Mouse (Mus musculus): ENCODE results near the gene Gm428.
"Not testable (repeated sequence)": the region's sequence is repeated elsewhere in the genome, so short reads cannot be mapped to it uniquely, and the experiment has no call there.

DNA sequence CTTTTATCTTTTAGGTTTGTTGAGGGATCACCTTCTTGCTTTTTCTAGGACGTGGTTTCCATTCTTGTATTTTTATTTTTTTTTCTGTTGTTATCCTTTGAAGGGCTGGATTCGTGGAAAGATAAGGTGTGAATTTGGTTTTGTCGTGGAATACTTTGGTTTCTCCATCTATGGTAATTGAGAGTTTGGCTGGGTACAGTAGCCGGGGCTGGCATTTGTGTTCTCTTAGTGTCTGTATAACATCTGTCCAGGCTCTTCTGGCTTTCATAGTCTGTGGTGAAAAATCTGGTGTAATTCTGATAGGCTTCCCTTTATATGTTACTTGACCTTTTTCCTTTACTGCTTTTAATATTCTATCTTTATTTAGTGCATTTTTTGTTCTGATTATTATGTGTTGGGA is 21.5 kb upstream of the Gm428 start:
- TF ChIP-seq MYB (IDR thresholded peaks at IDR 0.05; ENCODE audit: low read depth, low read length); POLR2AphosphoS5 (IDR thresholded peaks at IDR 0.05; ENCODE audit: borderline replicate concordance, low read depth, low read length); POLR2A (IDR thresholded peaks at IDR 0.05; ENCODE audit: control insufficient read depth in 1 of 2, insufficient read depth in 1 of 2, low read depth in 1 of 2, low read length in 2 of 2, poor library complexity in 1 of 2); CTCF (IDR thresholded peaks at IDR 0.05 in 2 of 3, conservative IDR thresholded peaks at IDR 0.05 in 1 of 3; ENCODE audit: control insufficient read depth in 1 of 3, insufficient read depth in 1 of 3, low read depth in 2 of 3, low read length in 3 of 3, poor library complexity in 1 of 3, severe bottlenecking in 1 of 3); CHD2 (IDR thresholded peaks at IDR 0.05; ENCODE audit: low read length); CHD1 (IDR thresholded peaks at IDR 0.05; ENCODE audit: low read depth, low read length): not testable (repeated sequence)
